Mouse (Mus musculus) ES-Bruce4 (cell line): ENCODE data around the gene Pigyl. TPM values are rescaled to one million over a fixed set of nuclear protein-coding genes. Genes with fewer than 3 reads are reported as not detected.
"Not testable (repeated sequence)": the region's sequence is repeated elsewhere in the genome, so short reads cannot be mapped to it uniquely, and the experiment has no call there.

Source experiments
- H3K27ac ChIP-seq: 2 replicates; pipeline ENCODE4 v1.5.1; 2012; ENCODE audit warnings: low read length, inconsistent platforms; ENCODE audit not compliant: insufficient read depth
- H3K27me3 ChIP-seq: 2 replicates; pipeline ENCODE4 v1.6.1; 2012; ENCODE audit warnings: mild to moderate bottlenecking, low read length, inconsistent platforms; ENCODE audit not compliant: control insufficient read depth, poor library complexity, insufficient read depth, severe bottlenecking
- H3K36me3 ChIP-seq: 2 replicates; pipeline ENCODE4 v1.6.1; 2012; ENCODE audit warnings: inconsistent platforms, mild to moderate bottlenecking, low read length, moderate library complexity; ENCODE audit not compliant: control insufficient read depth, poor library complexity, insufficient read depth, severe bottlenecking
- H3K4me1 ChIP-seq: one replicate; pipeline ENCODE4 v1.8.1; 2011; ENCODE audit warnings: low read length; ENCODE audit not compliant: control insufficient read depth, insufficient read depth
- H3K4me3 ChIP-seq: 2 replicates; pipeline ENCODE4 v1.5.1; 2011; ENCODE audit warnings: low read depth, mild to moderate bottlenecking, low read length
- H3K9ac ChIP-seq: 2 replicates; pipeline ENCODE4 v1.6.1; 2012; ENCODE audit warnings: low read depth, mild to moderate bottlenecking, inconsistent platforms; ENCODE audit not compliant: poor library complexity, severe bottlenecking
- H3K9me3 ChIP-seq: replicated peaks from 2 replicates; pipeline ENCODE4 v1.6.1; 2012; ENCODE audit warnings: mild to moderate bottlenecking, low read length, inconsistent platforms; ENCODE audit not compliant: control insufficient read depth, poor library complexity, insufficient read depth, severe bottlenecking
- CTCF ChIP-seq: IDR thresholded peaks from one replicate; pipeline ENCODE4 v1.8.1; 2011; ENCODE audit warnings: low read depth, low read length
- EP300 ChIP-seq: IDR thresholded peaks from 2 replicates; pipeline ENCODE4 v1.6.1; 2011; ENCODE audit warnings: low read depth, low read length; ENCODE audit not compliant: insufficient read depth
- POLR2A ChIP-seq: IDR thresholded peaks from one replicate; pipeline ENCODE4 v1.8.1; 2011; ENCODE audit warnings: low read length; ENCODE audit not compliant: insufficient read depth
- polyA plus RNA-seq: library from polyadenylated mRNA; stranded (reverse); fragments of >200 nt; gene quantifications from 2 replicates; pipeline ENCODE4 v1.2.4, GENCODE M21; 2011; ENCODE audit warnings: low read depth; ENCODE audit not compliant: missing spikeins, insufficient read depth, insufficient read length

The Pigyl gene
- polyA plus RNA-seq, 1 experiment, result 86.5 TPM

GRCm38 (mm10) chr9:22144304-22144965 is 12.2 kb upstream of the Pigyl start:
- TF ChIP-seq POLR2A (no peak), EP300 (no peak), CTCF (no peak)

DNA sequence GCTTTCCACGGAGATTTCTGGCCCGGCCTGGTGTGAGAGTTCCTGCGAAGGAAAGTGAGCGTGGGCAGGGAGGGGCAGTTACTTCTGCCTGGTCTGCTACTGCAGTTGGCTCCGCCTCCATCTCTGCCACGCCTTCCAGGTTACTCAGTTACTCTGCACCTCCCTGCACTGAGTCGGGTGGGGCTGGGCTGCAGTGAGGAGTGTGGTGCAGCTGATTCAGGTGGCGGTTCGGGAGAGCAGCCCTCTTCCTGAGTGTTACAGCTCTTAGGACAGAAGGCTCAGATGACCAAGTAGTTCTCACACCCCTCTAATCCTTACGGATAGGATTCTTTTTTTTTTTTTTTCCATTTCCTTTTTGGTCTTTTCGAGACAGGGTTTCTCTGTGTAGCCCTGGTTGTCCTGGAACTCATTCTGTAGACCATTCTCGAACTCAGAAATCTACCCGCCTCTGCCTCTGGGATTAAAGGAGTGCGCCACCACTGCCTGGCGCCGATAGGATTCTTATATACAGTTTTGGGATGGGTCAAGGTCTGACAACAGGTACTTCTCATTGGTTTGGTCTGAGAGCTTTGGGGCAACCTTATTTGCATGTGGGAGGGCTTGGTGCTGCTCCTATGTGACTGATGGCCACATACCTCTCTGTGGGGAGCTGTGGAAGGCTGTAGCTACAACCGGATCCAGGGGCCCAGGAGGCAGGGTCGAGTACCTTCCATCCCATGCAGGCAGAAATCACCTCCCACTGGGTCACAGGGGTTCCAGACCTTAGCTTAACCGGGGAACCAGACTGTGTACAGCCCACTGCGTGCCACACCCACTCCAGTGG is 7.0 kb upstream of the Pigyl start:
- peak overlapping the region; percentile 40 for H3K4me3 ChIP-seq
- H3K36me3 ChIP-seq, result no peaks in the 10 kb centered on the region
- no peaks in the 10 kb centered on the region for H3K27me3 ChIP-seq
- H3K9ac ChIP-seq, result peak overlapping the region; percentile 17
- H3K9me3 ChIP-seq, result no peaks in the 10 kb centered on the region
- TF ChIP-seq EP300 (peak; percentile 71; the same call in 1 of the 2 replicates), POLR2A (peak; percentile 98), CTCF (no peak)
- peak overlapping the region; percentile 73 for H3K27ac ChIP-seq
- no peaks in the 10 kb centered on the region for H3K4me1 ChIP-seq

More at GRCm38 (mm10) chr9:22144304-22144965, 12.2 kb upstream of the Pigyl start:
- H3K4me3 ChIP-seq, result no peak overlapping the region
- no peak overlapping the region for H3K27ac ChIP-seq
- H3K36me3 ChIP-seq, result no peaks in the 10 kb centered on the region
- H3K9ac ChIP-seq, result no peak overlapping the region
- H3K4me1 ChIP-seq, result no peaks in the 10 kb centered on the region
- no peaks in the 10 kb centered on the region for H3K27me3 ChIP-seq
- H3K9me3 ChIP-seq, result no peaks in the 10 kb centered on the region

- Histone ChIP-seq H3K27ac (peak overlapping the region; percentile 73), H3K4me3 (peak overlapping the region; percentile 40), H3K9ac (peak overlapping the region; percentile 17)
- H3K9me3 ChIP-seq, H3K4me1 ChIP-seq, H3K27me3 ChIP-seq, H3K36me3 ChIP-seq: not testable (repeated sequence)
Measured at GRCm38 (mm10) chr9:22150249-22150693, 6.4 kb upstream of the Pigyl start.

DNA sequence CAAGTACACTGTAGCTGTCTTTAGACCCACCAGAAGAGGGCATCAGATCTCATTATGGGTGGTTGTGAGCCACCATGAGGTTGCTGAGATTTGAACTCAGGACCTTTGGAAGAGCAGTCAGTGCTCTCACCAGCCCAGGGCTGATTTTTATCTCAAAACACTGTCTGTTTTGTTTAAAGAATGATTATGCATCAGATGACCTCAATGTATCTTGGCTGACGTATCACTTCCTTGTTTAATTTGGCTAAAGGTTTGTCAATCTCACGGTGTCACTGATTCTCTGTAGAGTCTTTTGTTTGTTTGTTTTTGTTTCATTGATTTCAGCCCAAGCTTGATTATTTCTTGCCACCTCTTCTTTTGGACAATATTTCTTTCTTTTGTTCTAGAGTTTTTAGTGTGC is 5.7 kb upstream of the Pigyl start:
- no peaks in the 10 kb centered on the region for H3K9me3 ChIP-seq
- no peak overlapping the region for H3K4me3 ChIP-seq
- no peak overlapping the region for H3K27ac ChIP-seq
- H3K4me1 ChIP-seq, result no peaks in the 10 kb centered on the region
- no peaks in the 10 kb centered on the region for H3K36me3 ChIP-seq
- H3K9ac ChIP-seq, result no peak overlapping the region
- H3K27me3 ChIP-seq, result no peaks in the 10 kb centered on the region
- TF ChIP-seq CTCF, result no peak
- no peak for TF ChIP-seq EP300
- TF ChIP-seq POLR2A, result no peak

GRCm38 (mm10) chr9:22153810-22154209 is 2.8 kb upstream of the Pigyl start:
- Histone ChIP-seq H3K9ac (no peak overlapping the region), H3K27ac (no peak overlapping the region), H3K36me3 (peaks cover 6% of the 10 kb centered on the region; the same call in 1 of the 2 replicates), H3K4me1 (no peaks in the 10 kb centered on the region), H3K27me3 (no peaks in the 10 kb centered on the region), H3K4me3 (no peak overlapping the region), H3K9me3 (no peaks in the 10 kb centered on the region)
- TF ChIP-seq POLR2A (no peak), EP300 (no peak), CTCF (peak; percentile 22)

DNA sequence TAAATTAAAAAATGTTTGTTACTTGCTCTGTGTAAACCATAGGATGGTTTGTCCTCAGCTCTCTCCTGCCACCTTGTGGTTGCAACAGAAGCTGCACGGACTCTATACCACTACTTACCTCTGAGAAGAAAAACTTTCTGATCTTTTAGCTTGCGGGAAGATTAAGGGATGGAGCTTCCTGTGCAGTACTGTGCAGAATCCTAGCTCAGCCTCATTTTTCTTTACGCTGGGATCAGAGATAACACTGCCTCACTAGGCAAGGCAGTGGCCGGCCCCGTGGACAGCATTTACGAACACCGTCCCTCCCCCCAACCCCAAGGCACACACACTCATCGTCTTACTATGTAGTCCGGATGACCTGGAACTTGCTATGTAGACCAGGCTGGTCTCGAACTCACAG is 1.0 kb upstream of the Pigyl start:
- TF ChIP-seq POLR2A (no peak), CTCF (no peak), EP300 (no peak)
- Histone ChIP-seq H3K27me3 (no peaks in the 10 kb centered on the region), H3K4me3 (peak overlapping the region; percentile 60), H3K9me3 (0 out of 2 replicates have a peak, but pooled peaks cover 4% of the 10 kb centered on the region), H3K9ac (peak overlapping the region; percentile 25), H3K4me1 (no peaks in the 10 kb centered on the region), H3K27ac (peak overlapping the region; percentile 10), H3K36me3 (peaks cover 6% of the 10 kb centered on the region; the same call in 1 of the 2 replicates)
